Mouse (Mus musculus) spleen, postnatal 36 days (tissue): Measurements from ENCODE around the gene Mark1.
A peak's percentile ranks its signal among the peaks of the same experiment; 100 is the strongest.

Source experiments
- DNase-seq, 2 experiments: peaks; one replicate each; pipeline ENCODE4 v3.0.0; 2022; ENCODE audit warnings: low spot score in 2 of 2, mixed read lengths in 1 of 2

The Mark1 gene

DNA sequence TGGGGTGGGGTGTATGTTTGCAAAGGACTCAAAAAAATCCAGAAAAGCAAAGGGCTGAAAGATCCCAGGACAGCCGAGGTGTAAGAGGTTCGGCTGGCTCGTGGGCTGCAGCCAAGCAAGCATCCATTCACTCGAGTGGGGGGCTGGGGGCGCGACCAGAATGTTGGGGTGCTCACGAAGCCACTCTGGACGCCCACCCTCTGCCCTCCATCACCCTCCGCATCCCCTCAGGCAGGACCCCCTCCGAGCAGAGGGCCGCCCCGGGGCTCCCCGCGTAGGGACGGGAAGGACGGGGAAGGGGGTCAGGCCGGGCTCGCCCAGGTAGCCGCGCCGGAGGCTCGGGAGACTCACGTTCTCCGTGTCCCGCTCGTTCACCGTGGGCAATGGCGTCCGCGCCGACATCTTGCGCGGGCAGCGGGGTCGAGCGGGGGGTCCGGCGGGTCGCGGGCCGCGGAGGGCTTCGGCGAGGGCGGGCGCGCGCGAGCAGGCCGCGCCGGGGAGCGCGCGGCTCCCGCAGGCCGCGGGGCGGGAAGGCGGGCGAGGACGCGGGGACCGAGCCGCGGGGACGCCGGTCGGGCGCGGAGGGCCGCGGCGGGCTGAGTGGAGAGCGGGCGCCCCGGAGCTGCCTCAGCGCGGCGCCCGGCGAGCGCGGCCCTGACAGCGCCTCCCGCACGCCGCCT, at the start of gene Mark1:
TSS of gene Mark1 (minus strand) at position 500 of the 680 bp plus-strand sequence.
- DNase-seq, result no peak

DNA sequence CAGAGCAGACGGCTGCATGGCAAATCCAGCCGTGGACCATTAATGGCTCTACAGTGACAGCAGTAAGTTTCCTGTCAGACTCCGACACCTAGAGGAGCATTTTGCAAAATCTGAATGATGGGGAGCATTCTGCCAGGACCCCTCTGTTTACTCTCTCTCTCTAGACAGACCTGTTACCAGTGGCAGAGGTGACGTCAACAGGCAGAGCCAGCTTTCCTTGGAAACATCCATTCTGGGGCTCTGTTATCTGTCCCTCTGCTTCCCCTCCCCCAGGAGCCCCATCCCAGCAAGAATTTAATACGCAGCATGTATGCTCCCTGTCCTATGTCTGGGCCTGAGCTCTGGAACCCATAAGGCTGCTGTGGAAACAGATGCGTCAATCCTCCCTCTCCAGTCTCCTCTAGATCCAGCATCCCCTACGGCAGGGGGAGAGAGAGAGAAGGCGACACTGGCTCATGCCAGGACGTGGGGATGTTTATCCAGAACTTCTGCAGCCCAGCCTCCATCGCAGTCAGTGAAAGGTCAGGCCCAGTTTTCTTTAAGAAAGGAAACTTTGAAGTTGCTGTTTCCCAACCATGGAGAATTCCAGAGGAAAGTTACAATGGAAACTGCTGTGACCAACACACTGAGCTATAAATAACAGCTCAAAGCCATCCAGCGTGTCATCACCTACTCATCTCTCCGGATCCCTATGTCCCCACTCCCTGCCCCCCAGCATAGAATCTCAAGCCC, 48.3 kb upstream of the Mark1 start:
- DNase-seq, result no peak

DNA sequence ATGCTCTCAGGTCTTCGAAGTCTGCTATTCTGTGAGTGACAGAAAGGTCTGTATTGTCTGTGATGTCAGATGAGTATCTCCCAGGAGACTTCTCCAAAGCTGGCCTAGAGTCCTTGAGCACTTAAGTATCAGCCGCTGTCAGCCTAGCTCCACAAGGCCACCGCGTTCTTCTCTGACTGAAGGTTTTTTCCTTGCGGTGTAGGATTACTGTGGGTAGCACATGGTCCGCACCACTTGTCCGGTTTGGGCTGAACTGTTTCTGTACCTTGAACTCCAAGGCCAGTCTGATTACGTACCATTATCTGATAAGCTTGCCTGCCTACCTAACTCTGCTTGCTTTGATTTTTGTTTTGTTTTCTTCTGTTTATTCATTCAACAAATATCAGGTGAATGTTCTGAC, 47.1 kb upstream of the Mark1 start:
- DNase-seq, result no peak

DNA sequence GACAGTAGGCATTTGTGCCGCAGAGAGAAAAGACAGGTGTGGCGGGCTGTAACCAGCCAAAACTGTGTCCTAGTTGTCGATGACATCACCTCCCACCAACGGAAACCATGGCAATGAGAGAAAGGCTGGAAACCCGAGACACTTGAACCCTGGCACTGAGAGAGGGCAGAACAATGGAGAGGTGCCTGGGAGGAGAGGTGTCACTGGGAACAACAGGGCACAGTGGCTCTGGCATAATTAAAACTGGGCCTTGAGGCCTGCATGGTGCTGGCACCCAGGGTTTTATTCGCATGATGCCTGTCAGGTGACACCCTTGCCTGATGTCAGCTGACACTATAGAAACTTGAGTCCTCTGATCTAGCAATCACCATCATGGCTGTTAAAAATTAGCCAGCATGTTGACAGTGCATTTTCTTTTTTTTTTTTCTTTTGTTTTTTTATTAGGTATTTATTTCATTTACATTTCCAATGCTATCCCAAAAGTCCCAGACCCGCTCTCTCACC, 38.9 kb upstream of the Mark1 start:
- no peak for DNase-seq

DNA sequence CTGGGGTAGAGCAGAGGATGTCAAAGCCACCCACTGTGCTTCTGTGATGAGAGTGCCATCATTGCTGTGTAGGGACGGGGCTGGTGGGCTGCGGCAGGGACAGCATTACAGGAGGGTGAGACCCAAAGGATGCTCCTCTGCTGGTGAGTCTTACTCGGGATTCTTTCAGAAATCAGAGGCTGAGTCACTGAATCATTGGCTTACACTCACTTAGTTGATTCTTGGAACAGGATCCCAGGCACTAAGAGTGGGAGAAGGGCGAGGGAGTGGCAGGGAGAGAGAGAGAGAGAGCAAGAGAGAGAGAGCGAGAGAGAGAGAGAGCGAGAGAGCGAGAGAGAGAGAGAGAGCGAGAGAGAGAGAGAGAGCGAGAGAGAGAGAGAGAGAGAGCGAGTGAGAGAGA, 31.2 kb upstream of the Mark1 start:
- no peak for DNase-seq

DNA sequence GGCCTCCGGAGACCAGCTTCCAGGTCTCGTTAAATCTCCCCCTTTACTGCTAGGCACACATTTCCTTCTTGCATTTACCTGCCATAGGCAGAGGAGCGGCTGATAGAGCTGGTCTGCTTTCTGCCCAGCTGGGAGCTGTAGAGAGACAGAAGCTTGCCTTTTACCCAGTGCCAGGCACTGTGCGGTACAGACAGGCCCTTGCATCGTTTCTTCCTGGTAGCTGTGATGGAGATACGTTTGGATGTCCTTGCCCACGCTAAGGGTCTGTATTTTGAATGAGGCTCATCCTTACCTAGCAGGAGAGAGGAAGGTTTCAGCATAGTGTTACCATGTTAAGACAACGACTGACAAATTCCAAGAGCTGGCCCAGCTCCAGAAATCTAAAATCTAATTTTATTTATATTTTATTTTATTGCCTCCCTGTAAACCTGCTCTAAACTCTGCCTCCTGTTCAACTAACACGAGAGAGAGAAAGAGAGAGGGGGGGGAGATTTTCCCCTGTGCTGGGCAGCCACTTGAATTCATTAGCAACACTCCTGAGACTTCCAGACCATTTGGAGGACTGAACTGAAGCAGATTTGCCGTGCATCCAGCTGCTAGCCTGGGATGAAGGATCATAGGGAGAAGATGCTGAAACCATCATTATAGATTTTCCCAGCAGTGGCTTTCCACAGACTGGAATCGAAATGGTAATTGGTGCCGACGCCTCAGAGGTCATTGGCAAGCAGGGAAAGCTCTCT, 21.2 kb upstream of the Mark1 start:
- DNase-seq, result no peak

DNA sequence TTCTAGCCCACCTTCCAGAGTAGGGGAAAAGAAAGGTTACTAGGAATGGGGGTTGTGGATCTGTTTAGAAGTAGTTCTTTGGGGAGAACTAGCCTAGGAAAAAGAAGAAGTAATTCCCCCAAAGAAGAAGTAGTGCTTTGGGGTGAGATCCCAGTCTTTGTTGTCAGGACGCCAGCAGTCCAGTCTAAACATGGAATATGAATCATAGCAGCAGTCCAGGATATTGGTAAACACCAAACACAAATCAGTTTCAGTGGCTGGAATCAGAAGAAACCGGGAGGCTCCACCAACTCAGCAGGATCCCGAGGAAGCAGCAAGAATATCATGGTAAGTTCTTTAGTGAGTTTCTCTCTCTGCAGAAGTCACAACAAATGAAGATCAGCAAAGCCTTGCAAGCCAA, 13.2 kb upstream of the Mark1 start:
- DNase-seq, result no peak

DNA sequence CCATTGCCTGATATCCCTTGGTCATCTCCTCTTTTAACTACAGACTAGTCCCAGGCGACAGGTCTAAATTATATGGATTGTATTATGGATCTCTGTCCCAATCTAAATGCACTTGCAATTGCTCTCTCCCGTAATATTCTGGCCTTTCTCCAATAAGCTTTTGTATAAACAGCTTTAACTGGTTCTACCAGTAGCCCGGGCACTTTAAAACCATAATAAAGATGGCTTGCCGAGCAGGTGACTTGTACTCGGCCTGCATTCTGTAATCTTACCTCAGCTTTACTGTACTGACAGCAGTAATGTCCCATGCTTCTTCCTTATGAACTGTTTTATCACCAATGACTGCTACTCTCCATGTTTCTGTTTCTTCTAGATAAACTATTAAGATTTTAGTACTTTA, 7.7 kb upstream of the Mark1 start:
- DNase-seq, result no peak

DNA sequence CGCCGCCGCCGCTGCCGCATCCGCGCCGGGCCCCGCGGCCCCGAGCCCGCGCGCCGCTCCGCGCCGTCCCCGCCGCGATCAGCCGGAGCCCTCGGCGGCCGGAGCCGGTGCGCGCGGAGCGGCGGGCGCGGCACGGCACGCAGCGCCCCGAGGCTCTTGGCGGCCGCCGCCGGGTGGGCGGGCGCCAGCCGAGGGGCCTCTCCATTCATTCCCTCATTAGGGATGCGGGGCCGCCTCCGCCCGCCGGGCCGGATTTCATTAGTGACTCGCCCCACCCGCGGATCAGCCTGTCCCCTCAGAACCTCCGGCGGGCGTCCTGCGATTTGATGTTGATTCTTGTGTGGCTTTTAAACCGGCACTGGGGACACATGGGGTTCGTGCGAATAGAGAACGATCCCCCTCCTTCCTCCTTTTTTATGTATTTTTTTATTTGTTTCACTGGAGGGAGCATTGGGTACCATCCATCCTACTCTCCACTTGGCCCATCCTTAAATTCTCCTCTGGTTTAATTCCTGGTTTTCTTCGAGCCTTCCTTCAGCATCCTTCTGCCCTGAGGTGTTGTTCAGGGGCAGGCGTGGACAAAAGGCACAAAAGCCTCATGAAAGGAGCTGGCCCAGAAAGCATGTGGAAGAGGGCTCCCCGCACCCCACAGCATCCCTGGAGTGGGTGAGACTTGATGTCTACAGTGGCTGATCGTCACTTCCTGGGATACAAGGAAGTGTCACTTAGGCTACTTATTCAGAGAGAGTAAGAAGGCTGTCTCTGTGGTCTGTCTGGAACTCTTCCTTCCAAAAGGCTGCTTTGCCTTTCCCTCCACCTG, 620 bp upstream of the Mark1 start:
- no peak for DNase-seq

DNA sequence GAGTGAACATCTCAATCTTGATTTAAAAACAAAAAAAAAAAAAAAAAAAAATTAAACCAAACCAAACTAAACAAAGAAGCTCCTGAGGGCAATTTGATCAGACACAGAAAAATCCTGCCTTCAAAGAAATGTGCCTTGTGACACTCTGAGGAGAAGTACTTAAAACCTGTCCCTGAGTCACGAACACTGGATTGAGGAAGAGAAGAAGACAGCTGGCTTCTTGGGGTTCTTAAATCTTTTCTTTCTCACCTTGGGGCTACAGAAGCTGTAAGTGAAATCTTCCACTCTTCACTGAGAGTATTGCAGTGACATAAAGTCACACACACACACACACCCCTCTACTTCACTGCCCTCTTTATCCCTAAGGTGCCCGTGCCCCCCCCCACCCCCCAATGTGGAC, 739 bp downstream of the Mark1 start:
- no peak for DNase-seq

DNA sequence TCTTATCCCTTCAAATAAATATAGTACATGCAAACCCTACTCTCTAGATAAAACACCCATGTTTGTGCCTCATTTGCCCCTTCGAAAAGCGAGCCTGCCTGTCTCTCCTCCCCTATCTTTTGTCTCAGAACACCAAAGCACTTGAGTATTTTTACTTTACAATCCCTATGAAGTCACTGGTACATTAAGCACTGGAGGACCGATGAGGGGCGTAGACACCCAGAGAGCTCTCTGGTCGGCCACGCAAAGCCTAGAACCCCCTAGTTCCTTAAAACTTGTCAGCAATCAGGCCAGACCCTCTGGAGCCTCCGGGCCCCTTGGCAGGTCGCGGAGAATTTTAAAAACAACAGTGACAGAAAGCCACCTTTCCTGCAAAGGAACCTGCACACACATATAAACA, 1.2 kb downstream of the Mark1 start:
- no peak for DNase-seq

DNA sequence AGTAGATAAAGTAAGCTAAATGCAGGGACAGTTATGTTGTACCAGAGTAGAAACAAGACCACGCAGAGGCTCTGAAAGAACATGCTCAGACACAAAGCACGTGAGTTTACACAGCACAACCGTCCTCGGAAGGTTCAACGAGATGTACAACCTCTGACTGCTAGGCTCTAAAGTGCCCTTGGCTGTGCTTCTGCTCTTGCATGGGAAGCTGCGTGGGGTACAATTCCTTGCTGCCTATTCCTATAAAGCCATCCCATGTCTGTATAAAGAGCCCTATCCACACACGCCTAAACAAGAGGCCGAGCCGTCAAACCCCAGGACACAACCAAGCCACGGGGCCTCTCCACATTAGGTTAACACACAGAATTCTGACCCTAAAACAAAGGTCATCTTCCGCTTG, 1.9 kb downstream of the Mark1 start:
- DNase-seq, result no peak

DNA sequence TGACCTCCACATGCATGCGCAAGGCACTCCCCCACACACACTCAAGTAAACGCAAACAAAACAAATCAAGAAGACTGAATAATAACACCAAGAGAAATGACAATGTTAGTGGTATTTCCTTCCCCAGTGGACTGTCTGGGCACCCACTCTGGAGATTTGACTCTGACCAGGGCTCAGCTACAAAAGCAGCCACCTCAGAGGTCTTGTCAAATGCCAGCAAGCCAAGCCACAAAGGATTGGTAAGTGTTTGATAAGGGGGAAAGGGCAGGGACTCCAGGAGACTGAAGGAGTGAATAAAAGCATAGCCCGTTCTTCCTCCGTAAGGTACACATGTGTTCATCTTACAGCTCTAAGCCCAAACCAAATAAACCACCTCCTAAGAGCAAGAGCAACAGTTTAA, 4.0 kb downstream of the Mark1 start:
- DNase-seq, result no peak

DNA sequence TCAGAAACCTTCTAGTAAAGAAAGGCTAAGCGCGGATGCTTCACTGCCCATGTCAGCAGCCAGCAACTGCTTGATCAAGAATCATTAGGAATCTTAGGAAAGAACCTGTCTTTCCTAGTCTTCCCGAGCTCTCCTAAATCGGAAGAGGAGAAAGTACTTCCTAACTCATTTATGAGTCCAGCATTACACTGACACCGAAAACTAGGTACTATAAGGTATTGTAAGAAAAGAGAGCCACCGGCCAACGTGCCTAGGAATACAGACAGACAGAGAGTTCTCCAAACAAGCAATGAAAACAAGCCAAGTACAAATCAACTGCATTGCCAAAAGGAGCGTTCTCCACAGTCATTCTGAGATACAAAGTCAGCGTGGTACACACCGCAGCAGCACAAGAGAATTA, 8.2 kb downstream of the Mark1 start:
- no peak for DNase-seq

DNA sequence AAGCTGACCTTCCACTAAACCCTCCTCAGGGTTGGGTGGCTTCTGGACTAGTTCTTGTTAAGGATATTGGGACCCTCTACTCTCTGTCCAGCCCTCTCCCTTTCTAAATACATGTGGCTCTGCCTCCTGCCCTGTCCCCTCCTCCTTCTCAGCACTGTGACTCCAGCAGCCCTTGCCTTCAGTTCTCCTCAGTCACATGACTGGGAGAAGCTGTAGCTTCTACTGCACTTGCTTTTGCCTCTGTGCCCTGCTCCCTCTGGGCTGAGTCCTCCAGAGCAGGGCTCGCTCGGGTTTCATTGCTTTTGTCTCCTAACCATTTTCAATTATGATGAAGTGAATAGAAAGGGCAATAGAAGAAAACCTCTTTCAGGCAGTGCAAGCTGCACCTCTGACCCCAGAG, 12.6 kb downstream of the Mark1 start:
- no peak for DNase-seq

DNA sequence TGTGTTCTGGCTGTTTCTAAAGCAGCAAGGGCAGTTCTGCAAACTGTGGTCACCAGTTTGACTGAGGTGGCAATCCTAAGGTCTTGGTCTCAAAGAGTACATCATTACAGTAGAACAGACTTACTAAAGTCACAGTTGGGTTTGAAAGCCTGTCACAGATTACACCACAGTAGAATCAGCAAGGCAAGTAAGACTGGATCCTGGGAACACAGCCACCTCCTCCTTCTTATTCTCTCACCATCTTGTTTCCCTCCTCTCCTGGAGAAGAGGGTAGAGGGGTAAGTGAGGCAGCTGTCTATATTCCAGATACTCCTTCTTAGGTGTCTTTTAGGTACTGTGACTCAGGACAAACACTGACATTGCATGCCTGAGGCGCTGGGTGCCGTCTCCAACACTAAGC, 14.6 kb downstream of the Mark1 start:
- DNase-seq, result no peak

DNA sequence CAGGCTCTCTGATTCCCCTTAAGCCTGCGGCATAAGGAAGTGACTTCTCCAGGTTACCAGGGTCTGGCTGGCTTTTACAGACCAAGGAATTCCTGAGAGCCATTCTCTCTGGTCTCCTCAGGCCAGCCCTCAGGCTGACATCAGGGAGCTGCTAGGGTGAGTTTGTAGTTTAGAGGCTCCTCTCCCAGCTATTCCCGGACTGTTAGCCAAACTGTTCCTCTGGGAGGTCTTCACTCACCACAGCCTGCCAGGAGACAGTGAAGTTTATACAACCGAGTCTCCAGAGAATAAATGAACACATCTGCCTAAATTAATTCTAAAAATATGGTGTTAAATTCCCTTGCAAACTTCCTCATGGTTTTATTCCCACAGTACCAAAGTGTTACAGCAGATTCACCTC, 15.6 kb downstream of the Mark1 start:
- DNase-seq, result no peak

DNA sequence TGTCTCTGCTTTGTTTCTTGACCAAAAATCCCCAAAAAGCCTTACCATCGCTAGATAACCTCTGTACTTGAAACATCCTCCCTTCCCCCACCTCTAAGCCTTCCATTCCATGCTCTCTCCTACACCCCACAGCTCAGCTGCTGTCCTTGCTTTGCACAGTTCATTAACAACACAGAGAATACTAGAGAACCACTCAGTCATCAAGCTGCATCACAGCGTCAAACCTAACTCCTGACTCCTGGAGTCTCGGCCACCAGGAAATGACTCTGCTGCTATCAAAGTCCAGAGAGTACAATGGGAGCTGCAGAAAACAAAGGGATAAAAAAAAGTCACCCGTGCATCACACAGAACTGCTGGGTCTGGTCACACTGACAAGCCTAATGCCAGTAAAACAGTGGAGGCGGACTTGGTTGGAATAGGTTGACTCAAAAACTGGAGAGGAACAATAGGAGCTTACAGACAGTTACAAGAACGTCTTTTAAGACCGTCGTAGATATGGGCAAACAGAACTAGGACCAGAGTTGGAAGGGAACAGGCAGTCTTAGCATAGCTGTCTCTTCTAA, 27.1 kb downstream of the Mark1 start:
- no peak for DNase-seq

DNA sequence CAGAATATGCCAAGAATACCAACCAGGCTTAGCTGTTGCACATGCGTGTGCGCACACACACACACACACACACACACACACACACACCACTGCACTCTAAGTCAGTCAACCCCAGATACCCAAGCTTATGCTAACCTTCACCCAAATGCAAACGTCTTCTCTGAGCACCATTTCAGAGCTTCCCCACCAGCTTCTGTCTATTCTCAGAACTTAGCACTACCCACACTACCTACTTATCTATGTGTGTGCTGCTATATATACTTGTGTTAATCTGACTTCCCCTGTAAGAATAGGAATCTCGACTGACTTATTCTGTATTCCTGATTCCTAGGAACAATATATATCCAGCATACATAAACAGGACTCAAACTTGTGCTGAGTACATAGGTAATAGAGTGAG, 30.0 kb downstream of the Mark1 start:
- DNase-seq, result no peak

DNA sequence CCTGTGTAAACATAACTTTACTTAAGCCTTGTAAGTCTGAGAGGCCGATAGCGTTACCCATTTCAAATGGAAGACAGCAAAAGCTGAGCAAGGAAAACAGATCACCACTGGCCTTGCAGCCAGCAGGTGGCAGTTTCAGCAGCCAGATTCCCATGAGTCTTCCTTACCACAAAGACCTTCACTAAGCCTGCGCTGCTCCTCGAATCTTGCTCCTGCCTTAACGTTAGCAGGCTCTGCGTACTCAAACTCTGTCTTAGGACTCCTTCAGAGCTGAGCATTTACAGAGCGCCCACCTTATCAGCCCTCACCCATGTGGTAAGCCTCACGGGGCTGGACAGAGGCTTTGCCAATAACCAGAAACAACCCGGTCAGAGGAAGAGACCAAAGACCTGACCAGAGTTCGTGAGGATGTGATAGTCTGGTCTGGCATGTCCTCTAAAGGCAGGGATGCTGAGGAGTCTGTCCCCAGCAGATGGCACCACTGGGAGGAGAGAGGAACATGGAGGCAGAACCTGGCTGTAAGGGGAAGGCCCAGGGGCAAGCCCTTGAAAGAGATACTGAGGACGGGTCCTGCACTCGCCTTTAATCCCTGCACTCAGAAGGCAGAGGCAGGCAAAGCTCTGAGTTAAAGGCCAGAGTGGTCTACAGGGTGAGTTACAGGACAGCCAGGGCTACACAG, 33.5 kb downstream of the Mark1 start:
- peak in 1 of 2 experiments; percentile 6 for DNase-seq

DNA sequence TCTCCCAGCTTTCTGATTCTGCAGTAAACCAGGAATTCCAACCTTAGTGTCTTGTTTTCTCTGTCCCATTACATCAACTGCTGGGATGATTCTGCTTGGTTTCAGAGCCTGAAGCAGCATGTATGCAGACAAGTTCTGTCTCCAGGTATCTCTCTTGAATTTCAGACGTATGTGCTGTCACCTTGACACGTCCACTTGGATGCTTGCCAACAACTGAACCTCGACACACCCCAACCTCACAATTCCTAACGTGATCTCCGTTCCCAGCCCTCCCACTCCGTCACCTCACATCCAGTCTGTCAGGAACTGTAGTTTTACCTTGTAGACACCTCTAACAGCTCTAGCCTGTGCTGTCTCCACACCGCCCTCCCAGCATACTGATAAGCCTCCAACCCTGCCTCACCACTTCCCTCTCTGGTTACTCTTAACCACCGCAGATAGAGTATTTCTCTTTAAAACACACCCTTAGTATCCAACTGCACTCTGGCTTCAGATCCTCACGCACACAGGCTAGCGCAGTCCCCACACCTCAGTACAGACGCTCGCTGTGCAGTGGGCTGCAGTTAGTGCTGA, 36.2 kb downstream of the Mark1 start:
- DNase-seq, result no peak
